Mouse (Mus musculus): Measurements from ENCODE around the gene Trip12.

GRCm38 (mm10) chr1:84795335-84795734 lies 45.0 kb downstream of the Trip12 start:
- no peak for TF ChIP-seq POLR2A (IDR thresholded peaks at IDR 0.05; ENCODE audit: control insufficient read depth, extremely low read depth, insufficient read depth, low read length, poor library complexity)
- no peak for TF ChIP-seq CTCF (IDR thresholded peaks at IDR 0.05; ENCODE audit: borderline replicate concordance, control insufficient read depth, extremely low read depth, insufficient read depth, low read length, poor library complexity)
